Mouse (Mus musculus): ENCODE results near the gene Olfr479. TPM values are rescaled to one million over a fixed set of nuclear protein-coding genes. Genes with fewer than 3 reads are reported as not detected.
"Not testable (repeated sequence)": the region's sequence is repeated elsewhere in the genome, so short reads cannot be mapped to it uniquely, and the experiment has no call there.

Olfr479 gene
- not detected in 2 replicates for polyA plus RNA-seq (2016; fragmentation: Nextera tagmentation; extraction: Ambion mirVana)

- ATAC-seq (ENCODE audit: insufficient number of reproducible peaks, insufficient read depth, low FRiP score, low TSS enrichment): no peak
- Histone ChIP-seq H3K4me2 (replicated peaks) (no peak within 1 kb of the TSS), H3K4me3 (no peak within 1 kb of the TSS), H3K36me3 (no peaks in the 10 kb centered on the region), H3K4me1 (no peaks in the 10 kb centered on the region), H3K9ac (no peak within 1 kb of the TSS), H3K27me3 (no peaks in the 10 kb centered on the region), H3K9me3 (no peaks in the 10 kb centered on the region), H3K27ac (no peak within 1 kb of the TSS)
- WGBS: 91% methylated on average over 2 of the region's 2 CpGs
Observed at GRCm38 (mm10) chr7:108050393-108050792, at the start of gene Olfr479. Gene Olfr479, plus strand, starts transcription at chr7:108050693.

- not testable (repeated sequence) for H3K4me2 ChIP-seq (replicated peaks); H3K27ac ChIP-seq; ATAC-seq (ENCODE audit: insufficient number of reproducible peaks, insufficient read depth, low FRiP score, low TSS enrichment)
Observed at GRCm38 (mm10) chr7:108014256-108014655, 36.2 kb upstream of the Olfr479 start.

GRCm38 (mm10) chr7:108033889-108034288 is 16.6 kb upstream of the Olfr479 start, which contains the start of gene Olfr478:
Gene Olfr478, minus strand, starts transcription at chr7:108033989.
- no peak for ATAC-seq (ENCODE audit: insufficient number of reproducible peaks, insufficient read depth, low FRiP score, low TSS enrichment)
- Histone ChIP-seq H3K4me1 (no peaks in the 10 kb centered on the region), H3K27me3 (no peaks in the 10 kb centered on the region), H3K36me3 (no peaks in the 10 kb centered on the region), H3K4me2 (replicated peaks) (no peak within 1 kb of the TSS), H3K9me3 (no peaks in the 10 kb centered on the region), H3K9ac (no peak within 1 kb of the TSS), H3K27ac (no peak within 1 kb of the TSS), H3K4me3 (no peak within 1 kb of the TSS)
- WGBS: 76% methylated on average over 3 of the region's 3 CpGs

More at GRCm38 (mm10) chr7:108014256-108014655, 36.2 kb upstream of the Olfr479 start:
- H3K4me1 ChIP-seq, H3K4me3 ChIP-seq, H3K9me3 ChIP-seq, H3K27me3 ChIP-seq, H3K9ac ChIP-seq, H3K36me3 ChIP-seq: not testable (repeated sequence)

GRCm38 (mm10) chr7:108067246-108067645 is 16.8 kb downstream of the Olfr479 start, which contains the start of gene Olfr480:
Gene Olfr480, minus strand, starts transcription at chr7:108067346.
- Histone ChIP-seq H3K9ac (no peak within 1 kb of the TSS), H3K4me3 (no peak within 1 kb of the TSS), H3K36me3 (no peaks in the 10 kb centered on the region), H3K27ac (no peak within 1 kb of the TSS), H3K4me2 (replicated peaks) (no peak within 1 kb of the TSS), H3K4me1 (no peaks in the 10 kb centered on the region), H3K27me3 (no peaks in the 10 kb centered on the region), H3K9me3 (no peaks in the 10 kb centered on the region)
- WGBS: 86% methylated on average over 1 of the region's 1 CpGs
- no peak for ATAC-seq (ENCODE audit: insufficient number of reproducible peaks, insufficient read depth, low FRiP score, low TSS enrichment)

GRCm38 (mm10) chr7:108079555-108079954 is 29.1 kb downstream of the Olfr479 start, which contains the start of gene Olfr481:
Gene Olfr481, plus strand, starts transcription at chr7:108079855.
- Histone ChIP-seq H3K4me2 (replicated peaks) (no peak within 1 kb of the TSS), H3K9me3 (no peaks in the 10 kb centered on the region), H3K36me3 (no peaks in the 10 kb centered on the region), H3K4me3 (no peak within 1 kb of the TSS), H3K27ac (no peak within 1 kb of the TSS), H3K9ac (no peak within 1 kb of the TSS), H3K4me1 (no peaks in the 10 kb centered on the region), H3K27me3 (no peaks in the 10 kb centered on the region)
- ATAC-seq (ENCODE audit: insufficient number of reproducible peaks, insufficient read depth, low FRiP score, low TSS enrichment): no peak

- Histone ChIP-seq H3K9ac (no peak within 1 kb of the TSS), H3K4me3 (no peak within 1 kb of the TSS), H3K4me2 (replicated peaks) (no peak within 1 kb of the TSS), H3K36me3 (no peaks in the 10 kb centered on the region), H3K9me3 (no peaks in the 10 kb centered on the region), H3K27me3 (no peaks in the 10 kb centered on the region), H3K27ac (no peak within 1 kb of the TSS), H3K4me1 (no peaks in the 10 kb centered on the region)
- ATAC-seq (ENCODE audit: insufficient number of reproducible peaks, insufficient read depth, low FRiP score, low TSS enrichment): no peak
- 79% methylated on average over 1 of the region's 1 CpGs for WGBS
Observed at GRCm38 (mm10) chr7:108097486-108097885, 47.0 kb downstream of the Olfr479 start, which contains the start of gene Olfr482. Gene Olfr482, minus strand, starts transcription at chr7:108097586.

GRCm38 (mm10) chr7:108100549-108100948 is 50.1 kb downstream of the Olfr479 start, which contains the start of gene Olfr483:
Gene Olfr483, plus strand, starts transcription at chr7:108100849.
- no peak for ATAC-seq (ENCODE audit: insufficient number of reproducible peaks, insufficient read depth, low FRiP score, low TSS enrichment)
- no peak within 1 kb of the TSS for H3K9ac ChIP-seq
- H3K4me3 ChIP-seq: no peak within 1 kb of the TSS
- no peak within 1 kb of the TSS for H3K27ac ChIP-seq
- 95% methylated on average over 1 of the region's 1 CpGs for WGBS
- no peaks in the 10 kb centered on the region for H3K27me3 ChIP-seq
- H3K4me1 ChIP-seq: no peaks in the 10 kb centered on the region
- H3K4me2 ChIP-seq (replicated peaks): no peak within 1 kb of the TSS
- no peaks in the 10 kb centered on the region for H3K36me3 ChIP-seq
- H3K9me3 ChIP-seq: no peaks in the 10 kb centered on the region

Other genes with a start within 250 kb of the Olfr479 start
- not detected in 2 replicates for gene Ovch2, start 249.5 kb upstream of the Olfr479 start, polyA plus RNA-seq (2016; fragmentation: Nextera tagmentation; extraction: Ambion mirVana)
- not detected in 2 replicates for gene Olfr467, start 238.4 kb upstream of the Olfr479 start, polyA plus RNA-seq (2016; fragmentation: Nextera tagmentation; extraction: Ambion mirVana)
- gene Olfr469, start 225.2 kb upstream of the Olfr479 start, polyA plus RNA-seq (2016; fragmentation: Nextera tagmentation; extraction: Ambion mirVana): not detected in 2 replicates
- not detected in 2 replicates for gene Olfr470, start 203.2 kb upstream of the Olfr479 start, polyA plus RNA-seq (2016; fragmentation: Nextera tagmentation; extraction: Ambion mirVana)
- not detected in 2 replicates for gene Olfr472, start 152.8 kb upstream of the Olfr479 start, polyA plus RNA-seq (2016; fragmentation: Nextera tagmentation; extraction: Ambion mirVana)
- not detected in 2 replicates for gene Olfr473, start 120.2 kb upstream of the Olfr479 start, polyA plus RNA-seq (2016; fragmentation: Nextera tagmentation; extraction: Ambion mirVana)
- gene Olfr474, start 96.0 kb upstream of the Olfr479 start, polyA plus RNA-seq (2016; fragmentation: Nextera tagmentation; extraction: Ambion mirVana): not detected in 2 replicates
- gene Olfr476, start 85.9 kb upstream of the Olfr479 start, polyA plus RNA-seq (2016; fragmentation: Nextera tagmentation; extraction: Ambion mirVana): not detected in 2 replicates
- gene Olfr477, start 64.0 kb upstream of the Olfr479 start, polyA plus RNA-seq (2016; fragmentation: Nextera tagmentation; extraction: Ambion mirVana): not detected in 2 replicates
- gene Olfr478, start 16.7 kb upstream of the Olfr479 start, polyA plus RNA-seq (2016; fragmentation: Nextera tagmentation; extraction: Ambion mirVana): not detected in 2 replicates
- gene Olfr480, start 16.7 kb downstream of the Olfr479 start, polyA plus RNA-seq (2016; fragmentation: Nextera tagmentation; extraction: Ambion mirVana): not detected in 2 replicates
- not detected in 2 replicates for gene Olfr481, start 29.2 kb downstream of the Olfr479 start, polyA plus RNA-seq (2016; fragmentation: Nextera tagmentation; extraction: Ambion mirVana)
- gene Olfr482, start 46.9 kb downstream of the Olfr479 start, polyA plus RNA-seq (2016; fragmentation: Nextera tagmentation; extraction: Ambion mirVana): not detected in 2 replicates
- not detected in 2 replicates for gene Olfr483, start 50.2 kb downstream of the Olfr479 start, polyA plus RNA-seq (2016; fragmentation: Nextera tagmentation; extraction: Ambion mirVana)
- not detected in 2 replicates for gene Olfr484, start 76.8 kb downstream of the Olfr479 start, polyA plus RNA-seq (2016; fragmentation: Nextera tagmentation; extraction: Ambion mirVana)
- not detected in 2 replicates for gene Olfr485, start 109.2 kb downstream of the Olfr479 start, polyA plus RNA-seq (2016; fragmentation: Nextera tagmentation; extraction: Ambion mirVana)
- gene Olfr486, start 122.0 kb downstream of the Olfr479 start, polyA plus RNA-seq (2016; fragmentation: Nextera tagmentation; extraction: Ambion mirVana): not detected in 2 replicates
- not detected in 2 replicates for gene Olfr487, start 163.9 kb downstream of the Olfr479 start, polyA plus RNA-seq (2016; fragmentation: Nextera tagmentation; extraction: Ambion mirVana)
- not detected in 2 replicates for gene Olfr488, start 207.7 kb downstream of the Olfr479 start, polyA plus RNA-seq (2016; fragmentation: Nextera tagmentation; extraction: Ambion mirVana)
- gene Olfr490, start 238.2 kb downstream of the Olfr479 start, polyA plus RNA-seq (2016; fragmentation: Nextera tagmentation; extraction: Ambion mirVana): not detected in 2 replicates